Mouse (Mus musculus) induced T-regulatory cell, adult 2 months (primary cell): ENCODE data around the gene Akap2.

Experiments used
- DNase-seq: peaks from one replicate; pipeline ENCODE4 v3.0.0-alpha.2; 2012; ENCODE audit warnings: low read depth

The Akap2 gene

DNA sequence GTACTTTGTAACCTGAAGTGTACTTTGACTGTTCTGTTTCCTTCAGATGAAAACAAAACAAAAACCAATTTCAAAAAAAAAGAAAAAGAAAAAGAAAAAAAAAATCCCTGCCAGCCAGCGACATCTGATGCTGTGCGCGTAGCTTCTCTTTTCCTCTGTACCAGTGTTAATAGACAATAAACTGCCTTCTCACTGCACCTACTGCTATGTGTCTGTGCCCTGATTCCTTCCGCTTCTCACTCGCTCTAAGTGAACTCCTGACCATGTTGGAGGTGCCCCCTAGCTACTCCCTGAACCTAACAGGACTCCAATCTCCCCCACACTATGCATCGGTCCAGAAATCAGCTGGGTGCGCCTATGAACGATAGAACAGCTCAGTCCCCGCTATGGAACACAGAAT, at the start of gene Akap2:
Gene Akap2 (plus strand): TSS at position 304 of the 400 bp plus-strand sequence.
- no peak for DNase-seq

DNA sequence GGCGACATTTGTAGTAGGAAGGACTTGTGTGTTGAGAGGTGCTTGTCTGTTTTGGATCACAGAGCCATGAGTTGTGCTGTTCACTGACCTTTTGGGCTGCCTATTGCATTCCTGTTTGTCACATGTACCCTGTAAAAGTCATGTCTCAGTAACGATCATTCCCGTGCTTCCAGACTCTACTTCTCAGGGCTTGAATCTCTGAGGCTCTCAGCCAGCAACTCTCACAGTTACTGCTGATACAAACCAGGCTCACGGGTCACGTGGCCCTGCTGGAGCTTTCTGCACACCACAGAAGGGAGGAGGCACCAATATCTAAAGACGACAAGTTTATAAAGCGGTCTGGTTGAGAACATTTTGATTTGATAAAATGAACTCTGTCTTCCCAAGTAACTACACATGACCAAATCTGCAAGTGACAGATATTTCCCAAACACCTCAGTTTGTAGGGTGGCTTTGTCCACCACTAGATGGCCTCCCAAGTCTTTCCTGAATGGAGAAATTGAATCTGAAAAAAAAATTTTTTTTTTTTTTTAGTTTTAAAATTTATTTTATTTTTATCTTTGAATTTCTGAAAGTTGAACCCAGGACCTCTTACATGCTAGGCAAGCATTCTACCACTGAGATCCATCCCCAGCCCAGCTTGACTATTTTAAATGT, 46.5 kb upstream of the Akap2 start:
- no peak for DNase-seq

DNA sequence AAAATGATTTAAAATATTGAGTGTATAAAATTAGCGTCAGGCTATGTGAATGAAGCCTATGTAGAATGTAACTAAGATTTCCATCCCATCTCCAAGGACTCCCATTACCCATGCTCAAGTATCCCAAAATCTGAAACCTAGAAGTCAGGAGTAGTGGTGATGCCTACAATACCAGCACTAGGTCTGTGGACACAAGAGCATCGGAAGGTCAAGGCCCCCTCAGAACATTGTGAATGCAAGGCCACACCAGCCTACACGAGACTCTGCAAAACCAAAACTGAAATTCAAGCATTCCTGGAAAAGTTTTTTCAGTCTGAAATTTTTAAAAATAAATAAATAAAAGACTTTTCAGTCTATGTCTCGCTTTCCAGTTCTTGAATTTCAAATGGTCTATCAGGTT, 44.9 kb upstream of the Akap2 start:
- no peak for DNase-seq

- DNase-seq: peak; percentile 89
These were observed 44.2 kb upstream of the Akap2 start for GRCm38 (mm10) chr4:57672996-57673906.

DNA sequence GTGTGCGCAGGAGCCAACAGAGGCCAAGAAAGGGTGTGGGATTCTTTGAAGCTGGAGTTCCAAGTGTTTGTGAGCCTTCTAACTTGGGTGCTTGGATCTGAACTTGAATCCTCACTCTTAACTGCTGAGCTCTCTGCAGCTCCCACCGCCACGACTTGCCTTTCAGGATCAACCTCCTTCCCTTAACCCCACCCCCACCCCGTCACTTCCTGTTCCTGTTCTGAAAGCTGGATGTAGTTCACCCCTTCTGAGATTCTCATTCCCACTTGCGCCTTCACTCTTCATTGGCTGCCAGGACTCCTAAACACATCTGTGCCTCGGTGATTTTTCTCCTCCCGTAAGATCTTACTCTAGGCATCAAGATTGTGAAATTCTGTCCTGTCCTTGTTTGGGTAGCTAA, 43.1 kb upstream of the Akap2 start:
- DNase-seq: no peak

DNA sequence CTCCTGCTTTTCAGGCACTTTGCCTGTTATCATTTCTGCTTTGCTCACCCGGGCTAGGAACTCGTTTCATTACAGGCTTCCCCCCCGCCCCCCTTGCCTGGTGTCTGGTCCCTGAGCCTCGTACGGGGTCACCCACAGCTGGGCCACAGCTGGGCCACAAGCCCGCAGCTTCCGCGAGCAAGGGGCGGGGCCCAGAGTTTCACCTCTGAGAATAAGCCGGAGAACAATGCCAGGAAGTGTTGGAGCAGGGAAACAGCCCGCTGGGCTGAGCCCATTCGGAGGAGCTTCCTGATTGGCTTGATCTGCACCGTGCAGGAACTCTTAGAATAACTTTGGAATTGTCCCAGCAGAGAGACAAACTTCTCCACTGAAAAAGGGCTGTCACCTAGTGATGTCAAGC, 42.1 kb upstream of the Akap2 start:
- DNase-seq: peak; percentile 19

- no peak for DNase-seq
These were observed 39.5 kb upstream of the Akap2 start for GRCm38 (mm10) chr4:57677916-57678315.

- no peak for DNase-seq
These were observed 38.4 kb upstream of the Akap2 start for GRCm38 (mm10) chr4:57678991-57679457.

GRCm38 (mm10) chr4:57680186-57680585, 37.3 kb upstream of the Akap2 start:
- DNase-seq: no peak

DNA sequence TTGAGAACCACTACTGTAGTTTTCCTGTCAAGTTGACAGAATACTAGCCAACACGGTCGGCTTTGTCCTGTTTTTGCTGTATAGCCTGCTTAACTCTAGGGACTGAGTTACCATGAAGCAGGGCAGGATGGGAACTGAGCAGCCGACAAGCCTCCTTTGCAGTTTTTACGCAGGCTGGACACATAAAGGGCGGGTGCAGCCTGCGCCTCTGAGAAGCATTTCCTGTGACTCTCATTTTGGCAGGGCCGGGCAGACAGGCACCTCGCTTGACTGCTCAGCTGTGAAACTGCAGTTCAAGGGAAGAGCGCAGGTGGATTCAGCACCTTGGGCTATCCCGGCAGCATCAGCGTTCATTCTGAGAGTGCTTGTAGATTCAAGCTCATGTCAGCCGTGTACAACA, 35.9 kb upstream of the Akap2 start:
- DNase-seq: no peak

GRCm38 (mm10) chr4:57682341-57682740, 35.1 kb upstream of the Akap2 start:
- DNase-seq: no peak

- DNase-seq: no peak
These were observed 34.5 kb upstream of the Akap2 start for GRCm38 (mm10) chr4:57682944-57683343.

DNA sequence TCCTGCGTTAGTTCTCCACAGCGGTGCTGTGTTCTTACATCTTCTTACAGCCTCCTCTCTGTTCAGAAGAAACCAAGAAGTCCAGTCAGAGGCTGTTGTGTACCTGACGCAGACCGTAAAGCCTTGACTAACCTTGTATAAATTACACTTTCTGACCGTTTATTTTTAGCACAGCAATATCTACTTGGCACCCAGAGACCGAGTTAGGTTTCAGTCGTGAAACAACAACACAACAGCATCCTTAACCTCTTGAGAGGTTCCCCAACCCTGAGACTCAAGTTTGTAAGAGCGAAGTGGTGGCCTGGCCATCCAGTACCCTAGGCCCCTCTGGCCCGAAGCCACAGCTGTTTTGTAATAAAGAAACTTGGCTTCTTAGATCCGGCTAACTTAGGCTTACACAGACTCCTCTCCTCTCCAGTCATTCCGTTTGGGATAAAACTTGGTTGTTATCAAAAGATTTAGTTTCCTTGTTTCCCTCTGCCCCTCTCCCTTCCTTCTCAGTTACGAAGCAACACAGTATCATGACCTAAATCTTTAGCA, 32.7 kb upstream of the Akap2 start:
- DNase-seq: no peak

DNA sequence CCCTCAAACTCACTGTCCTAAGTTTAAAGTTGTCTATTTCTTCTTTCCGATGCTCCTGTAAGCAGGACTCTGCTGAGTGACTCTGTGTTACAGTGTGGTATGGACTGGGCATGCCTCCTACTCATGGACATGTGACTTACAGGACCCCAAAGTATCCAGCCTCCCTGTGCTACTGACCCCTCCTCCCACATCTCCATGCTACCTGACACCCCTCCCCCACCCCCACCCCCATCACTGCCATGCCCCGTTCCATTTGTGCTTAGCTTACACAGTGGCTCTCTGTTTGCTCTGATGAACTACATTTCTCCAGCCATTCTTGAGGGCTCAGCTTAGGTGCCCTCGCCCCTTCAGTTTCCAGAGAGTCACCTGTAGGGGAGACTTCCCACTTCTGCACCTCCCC, 30.7 kb upstream of the Akap2 start:
- DNase-seq: no peak

DNA sequence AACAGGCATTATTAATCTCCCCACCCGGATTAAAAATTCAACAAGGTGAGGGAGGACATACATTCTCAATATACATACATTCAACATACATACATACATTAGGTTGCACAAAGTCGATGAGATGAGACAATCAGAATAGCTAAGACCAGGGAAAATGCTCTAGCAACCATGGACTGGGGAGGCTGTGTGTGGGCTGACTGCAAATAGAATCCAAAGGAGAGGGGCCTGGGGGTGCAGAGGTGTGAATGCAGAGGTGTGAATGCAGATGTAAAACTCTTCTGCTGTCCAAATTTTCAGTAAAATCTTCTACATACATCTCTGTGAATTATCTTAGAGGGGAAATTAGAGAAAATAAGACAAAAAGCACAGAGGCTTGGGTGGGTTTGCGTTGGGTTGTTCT, 29.9 kb upstream of the Akap2 start:
- no peak for DNase-seq

GRCm38 (mm10) chr4:57688131-57688530, 29.3 kb upstream of the Akap2 start:
- no peak for DNase-seq

GRCm38 (mm10) chr4:57690001-57690400, 27.5 kb upstream of the Akap2 start:
- DNase-seq: no peak

DNA sequence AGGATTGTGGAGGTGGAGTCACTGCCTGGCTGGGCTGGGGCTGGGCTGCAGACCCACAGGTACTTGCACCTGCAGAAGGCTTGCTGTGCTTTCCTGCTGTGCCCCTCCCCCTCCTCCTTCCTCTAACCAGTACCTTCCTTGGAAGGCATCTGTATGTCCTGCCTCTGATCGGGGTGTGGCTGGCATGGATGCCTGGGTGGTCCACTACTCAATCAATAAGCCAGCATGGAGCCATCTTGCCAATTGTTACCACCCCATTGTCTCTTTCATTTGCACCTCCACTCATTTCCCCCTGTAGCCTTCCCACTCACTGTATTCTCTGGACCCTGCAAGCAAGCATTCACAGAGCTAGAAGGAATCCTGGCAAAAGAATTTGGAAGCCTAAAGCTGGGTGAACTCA, 26.7 kb upstream of the Akap2 start:
- DNase-seq: no peak

GRCm38 (mm10) chr4:57694356-57695136, 22.9 kb upstream of the Akap2 start:
- DNase-seq: no peak

GRCm38 (mm10) chr4:57696955-57697354, 20.5 kb upstream of the Akap2 start:
- DNase-seq: no peak

DNA sequence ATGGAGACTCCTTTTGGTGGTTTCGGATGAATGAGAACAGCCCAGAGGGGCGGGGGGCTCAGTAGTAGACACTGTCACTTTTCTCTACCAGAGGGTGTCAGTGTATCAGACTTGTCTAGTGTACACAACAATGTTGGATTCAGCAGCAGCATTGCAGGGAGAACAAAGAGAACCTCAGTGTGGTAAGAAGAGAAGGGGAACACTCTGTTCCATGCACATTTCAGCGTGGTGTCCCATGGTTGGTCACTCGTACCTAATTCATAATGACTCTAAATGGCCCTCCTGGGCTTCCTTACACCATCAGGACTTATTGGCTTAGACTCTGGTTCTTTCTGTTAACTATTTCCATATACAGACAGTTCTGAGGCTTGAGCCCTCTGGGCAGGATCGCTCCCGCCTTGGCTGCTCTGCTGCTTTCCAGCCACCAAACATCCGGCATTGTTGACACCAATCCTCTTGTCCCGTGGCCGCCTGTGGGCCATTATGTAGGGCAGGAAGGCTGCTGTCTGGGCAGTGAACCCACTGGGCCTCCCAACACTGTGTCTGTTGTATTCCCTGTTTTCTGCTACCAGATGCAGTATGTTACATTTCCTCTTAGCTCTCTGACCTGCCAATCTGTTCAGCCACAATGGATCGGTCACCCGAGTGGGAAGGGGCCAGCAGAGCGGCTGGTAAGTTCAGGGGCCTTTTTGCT, 19.4 kb upstream of the Akap2 start:
- DNase-seq: no peak

DNA sequence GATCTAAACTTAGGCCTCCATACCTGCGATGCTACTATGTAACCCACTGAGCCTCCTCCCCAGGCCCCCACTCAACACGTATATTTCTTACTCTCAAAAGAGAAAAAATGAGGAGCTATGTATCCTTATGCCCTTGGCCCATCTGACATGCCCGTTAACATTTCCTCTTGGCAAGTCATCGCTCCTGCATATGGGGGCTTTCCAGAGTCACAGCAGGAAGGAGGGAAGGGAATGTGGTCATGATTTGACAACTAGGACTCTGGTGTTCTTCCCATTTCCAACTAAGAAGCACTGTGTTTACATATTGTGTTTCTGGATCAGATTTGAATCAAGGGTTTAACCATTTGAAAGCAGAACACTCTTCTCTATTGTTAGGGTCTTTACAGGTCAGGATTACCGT, 15.9 kb upstream of the Akap2 start:
- no peak for DNase-seq
